Mouse (Mus musculus) spleen, adult 2 months (tissue): Measurements from ENCODE around the gene Sec31a.

Source experiments
- CTCF ChIP-seq: fragments of 200-500 bp; IDR thresholded peaks from 2 replicates; pipeline ENCODE4 v1.5.1; 2011; ENCODE audit warnings: mild to moderate bottlenecking, inconsistent platforms; ENCODE audit not compliant: insufficient read depth, insufficient read length, insufficient replicate concordance; ENCODE audit errors: extremely low read depth
- POLR2A ChIP-seq: fragments of 200-500 bp; IDR thresholded peaks from 2 replicates; pipeline ENCODE4 v1.6.1; 2011; ENCODE audit warnings: low read depth, low read length, inconsistent platforms

DNA sequence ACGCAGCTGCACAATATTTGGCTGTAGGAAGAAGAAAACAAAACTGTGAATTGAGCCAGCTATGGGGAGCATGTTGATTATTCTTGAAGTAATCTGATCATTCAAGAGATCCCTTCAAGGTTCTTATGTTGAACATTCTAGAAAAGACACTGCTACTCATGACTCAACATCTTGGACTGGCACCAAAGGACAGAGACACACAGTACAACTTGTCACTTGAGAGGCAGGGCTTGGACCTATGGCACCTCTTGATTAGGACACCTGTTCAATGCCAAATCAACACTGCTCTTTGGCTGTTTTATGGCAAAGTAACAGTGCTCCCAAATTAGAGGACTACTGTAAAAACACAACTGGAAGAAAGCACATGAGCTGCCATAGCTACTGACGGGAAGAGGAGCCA is 37.1 kb downstream of the Sec31a start:
- TF ChIP-seq CTCF (no peak), POLR2A (no peak)
